15 mouse cellular contexts compared by ENCODE assay signal in genomic region chr2:104714254-104714691, GRCm38 (mm10). TPM values are rescaled to one million over a fixed set of nuclear protein-coding genes. Genes with fewer than 3 reads are reported as not detected.
DNase-seq lines count a peak whose midpoint lies in the region; ATAC-seq and TF ChIP-seq lines count a peak whose summit lies in the region.
"Had no signal": no experiment of that assay in that cellular context is flagged by ENCODE, and none has a peak within 500 bp of the region (broad histone marks: within the 10 kb centered on the region; RNA-seq: fewer than 3 reads in every experiment).

No protein-coding gene starts in this region.

- DNase-seq in limb, embryonic 14.5 days (ENCODE audit: low spot score) = no peak
- no peak for DNase-seq in limb, embryonic 10.5 days (ENCODE audit: low spot score)
- peak; percentile 77 for DNase-seq in cerebellum, adult 9-10 months
- DNase-seq in embryonic facial prominence, embryonic 10.5 days (ENCODE audit: low spot score) = peak; percentile 16
- DNase-seq in retina, embryonic 14.5 days (ENCODE audit: low spot score) = peak; percentile 17
- no peak for DNase-seq in adrenal gland, adult 2 months
- no peak for DNase-seq in left cerebral cortex, postnatal 25 days (ENCODE audit: low spot score in 2 of 2)
- DNase-seq: lung, postnatal 4 days; spleen, adult 18-20 months had no signal

- H3K36me3 ChIP-seq in limb, embryonic 14.5 days (ENCODE audit: control insufficient read depth, insufficient read depth, low read length) = no peaks in the 10 kb centered on the region
- H3K36me3 ChIP-seq in limb, embryonic 10.5 days = no peaks in the 10 kb centered on the region
- no peaks in the 10 kb centered on the region for H3K36me3 ChIP-seq in embryonic facial prominence, embryonic 10.5 days (replicated peaks)
- H3K36me3 ChIP-seq: G1E; limb, embryonic 12.5 days had no signal

- H3K9ac ChIP-seq in limb, embryonic 14.5 days (ENCODE audit: low read depth, low read length, severe bottlenecking) = peak overlapping the region; percentile 12; the same call in 1 of the 2 replicates
- H3K9ac ChIP-seq: limb, embryonic 12.5 days had no signal

- ATAC-seq in limb, embryonic 14.5 days (ENCODE audit: low FRiP score, low read depth) = no peak

- H3K27ac ChIP-seq in limb, embryonic 14.5 days (replicated peaks; ENCODE audit: low read depth, low read length) = no peak overlapping the region
- no peak overlapping the region for H3K27ac ChIP-seq in limb, embryonic 10.5 days
- H3K27ac ChIP-seq in embryonic facial prominence, embryonic 10.5 days (replicated peaks) = no peak overlapping the region
- H3K27ac ChIP-seq: kidney, postnatal 0 days; limb, embryonic 12.5 days had no signal

- no peaks in the 10 kb centered on the region for H3K9me3 ChIP-seq in limb, embryonic 14.5 days (ENCODE audit: control insufficient read depth, low read length)
- no peaks in the 10 kb centered on the region for H3K9me3 ChIP-seq in limb, embryonic 10.5 days (replicated peaks)
- no peaks in the 10 kb centered on the region for H3K9me3 ChIP-seq in embryonic facial prominence, embryonic 10.5 days
- H3K9me3 ChIP-seq: G1E; limb, embryonic 12.5 days had no signal

- intact Hi-C loops in left cerebral cortex, postnatal 25 days (cut with DNase I) = no loop called here

- no peak for TF ChIP-seq POLR2A in limb, embryonic 14.5 days (IDR thresholded peaks at IDR 0.05; ENCODE audit: borderline replicate concordance, extremely low read depth, insufficient read depth, insufficient read length)

- no peaks in the 10 kb centered on the region for H3K27me3 ChIP-seq in limb, embryonic 14.5 days (ENCODE audit: control insufficient read depth, insufficient read depth, low read length)
- H3K27me3 ChIP-seq in limb, embryonic 10.5 days (ENCODE audit: low read depth, poor library complexity, severe bottlenecking) = peaks cover 22% of the 10 kb centered on the region
- H3K27me3 ChIP-seq in embryonic facial prominence, embryonic 10.5 days (replicated peaks; ENCODE audit: low read depth, poor library complexity, severe bottlenecking) = peaks cover 12% of the 10 kb centered on the region

- H3K4me2 ChIP-seq in limb, embryonic 14.5 days (replicated peaks; ENCODE audit: low read depth, low read length, severe bottlenecking) = no peak overlapping the region
- H3K4me2 ChIP-seq: limb, embryonic 12.5 days had no signal

- 34% methylated on average over 15 of the region's 15 CpGs for WGBS in limb, embryonic 14.5 days
- WGBS in limb, embryonic 10.5 days = 32% methylated on average over 15 of the region's 15 CpGs
- 39% methylated on average over 15 of the region's 15 CpGs for WGBS in embryonic facial prominence, embryonic 10.5 days

- H3K4me3 ChIP-seq in limb, embryonic 14.5 days (replicated peaks; ENCODE audit: low read length) = no peak overlapping the region
- H3K4me3 ChIP-seq in limb, embryonic 10.5 days = no peak overlapping the region
- no peak overlapping the region for H3K4me3 ChIP-seq in embryonic facial prominence, embryonic 10.5 days
- H3K4me3 ChIP-seq: limb, embryonic 12.5 days had no signal

- H3K4me1 ChIP-seq in limb, embryonic 14.5 days (ENCODE audit: control insufficient read depth, insufficient read depth, low read length) = peaks cover 13% of the 10 kb centered on the region
- H3K4me1 ChIP-seq in limb, embryonic 10.5 days = peaks cover 19% of the 10 kb centered on the region
- H3K4me1 ChIP-seq in embryonic facial prominence, embryonic 10.5 days = peaks cover 31% of the 10 kb centered on the region

RNA-seq across cellular contexts. Expression of gene Pin1rt1, which starts 1.9 kb away (rescaled TPM):
- polyA plus RNA-seq in limb, embryonic 14.5 days (2012; rRNA removed) = not detected in 2 replicates
- polyA plus RNA-seq in limb, embryonic 14.5 days (2014; fragmentation: Nextera tagmentation; extraction: Ambion mirVana) = 0.32 TPM in 1 of 2 replicates, not detected in the other
- 0.13 TPM in 1 of 2 replicates, not detected in the other for polyA plus RNA-seq in limb, embryonic 10.5 days (2016; fragmentation: Nextera tagmentation; extraction: Ambion mirVana)
- 0.16 TPM in 1 of 2 replicates, not detected in the other for polyA plus RNA-seq in embryonic facial prominence, embryonic 10.5 days (2016; fragmentation: Nextera tagmentation; extraction: Ambion mirVana)
- not detected for total RNA-seq in adrenal gland, adult 2 months (2021)
- not detected in 2 replicates for polyA plus RNA-seq in adrenal gland, adult 2 months (2012; rRNA removed)
- total RNA-seq in left cerebral cortex, postnatal 25 days (2021) = not detected
- total RNA-seq: adrenal gland, postnatal 4 days; G1E; neutrophil, adult 5-6 weeks had no signal
- polyA plus RNA-seq: embryonic facial prominence, embryonic 14.5 days; G1E; kidney, postnatal 0 days; limb, embryonic 12.5 days had no signal

RNA-seq across cellular contexts. Expression of gene Tcp11l1, which starts 2.3 kb away (rescaled TPM):
- polyA plus RNA-seq in limb, embryonic 14.5 days (2012; rRNA removed) = 16.7 and 22.5 TPM in 2 replicates
- 47.6 and 50.8 TPM in 2 replicates for polyA plus RNA-seq in limb, embryonic 14.5 days (2014; fragmentation: Nextera tagmentation; extraction: Ambion mirVana)
- 35.0 and 52.5 TPM in 2 replicates for polyA plus RNA-seq in limb, embryonic 10.5 days (2016; fragmentation: Nextera tagmentation; extraction: Ambion mirVana)
- polyA plus RNA-seq in embryonic facial prominence, embryonic 10.5 days (2016; fragmentation: Nextera tagmentation; extraction: Ambion mirVana) = 48.5 and 52.2 TPM in 2 replicates
- 10 to 100 TPM in 1 of 2 experiments, 1 to 10 TPM in 1; 7.8 to 17.1 TPM for total RNA-seq in adrenal gland, adult 2 months (2021)
- polyA plus RNA-seq in adrenal gland, adult 2 months (2012; rRNA removed) = 9.0 and 11.1 TPM in 2 replicates
- 10 to 100 TPM; 40.0 to 42.2 TPM for total RNA-seq in left cerebral cortex, postnatal 25 days (2021)

RNA-seq across cellular contexts. Expression of gene Depdc7, which starts 28.4 kb away (rescaled TPM):
- polyA plus RNA-seq in limb, embryonic 14.5 days (2012; rRNA removed) = 3.8 and 4.8 TPM in 2 replicates
- 5.8 and 6.7 TPM in 2 replicates for polyA plus RNA-seq in limb, embryonic 14.5 days (2014; fragmentation: Nextera tagmentation; extraction: Ambion mirVana)
- polyA plus RNA-seq in limb, embryonic 10.5 days (2016; fragmentation: Nextera tagmentation; extraction: Ambion mirVana) = 1.8 and 2.7 TPM in 2 replicates
- 2.5 and 2.8 TPM in 2 replicates for polyA plus RNA-seq in embryonic facial prominence, embryonic 10.5 days (2016; fragmentation: Nextera tagmentation; extraction: Ambion mirVana)
- 1 to 10 TPM; 1.6 to 2.0 TPM for total RNA-seq in adrenal gland, adult 2 months (2021)
- polyA plus RNA-seq in adrenal gland, adult 2 months (2012; rRNA removed) = 0.21 and 0.59 TPM in 2 replicates
- total RNA-seq in left cerebral cortex, postnatal 25 days (2021) = 1 to 10 TPM; 1.4 to 1.7 TPM

Comparison
In these comparisons a context has a peak if more than half of its experiments do, and no peak if none do; other contexts are left out.
1. DNase-seq: peak in cerebellum, adult 9-10 months (single experiment), embryonic facial prominence, embryonic 10.5 days (single experiment) and retina, embryonic 14.5 days (single experiment); none in limb, embryonic 14.5 days (single experiment), limb, embryonic 10.5 days (single experiment), adrenal gland, adult 2 months (single experiment) and left cerebral cortex, postnatal 25 days (0 of 2).